Mouse (Mus musculus) CH12.LX (cell line): ENCODE data around the gene Cntln. TPM values are rescaled to one million over a fixed set of nuclear protein-coding genes. Genes with fewer than 3 reads are reported as not detected.

Experiments used
- DNase-seq: peaks from one replicate; pipeline ENCODE4 v3.0.0-alpha.2; 2013; ENCODE audit errors: extremely low read depth
- H3K27ac ChIP-seq: 2 replicates; pipeline ENCODE4 v1.5.1; 2012; ENCODE audit warnings: low read depth, mild to moderate bottlenecking, control low read depth, moderate library complexity; ENCODE audit not compliant: insufficient read depth
- H3K27me3 ChIP-seq: replicated peaks from 2 replicates; pipeline ENCODE3; 2012; ENCODE audit warnings: inconsistent platforms
- H3K36me3 ChIP-seq, 2 experiments: replicated peaks in 1 of 2; 2 replicates each; pipeline versions ENCODE3 to v1.6.1; 2012; ENCODE audit warnings: inconsistent platforms in 1 of 2, low read length in 1 of 2, mild to moderate bottlenecking in 1 of 2, mixed read lengths in 1 of 2, moderate library complexity in 1 of 2; ENCODE audit not compliant: control insufficient read depth in 1 of 2, insufficient read depth in 1 of 2
- H3K4me1 ChIP-seq, 2 experiments: 2 replicates each; pipeline ENCODE4 v1.6.1; 2012; ENCODE audit warnings: inconsistent platforms in 1 of 2, moderate library complexity in 1 of 2; ENCODE audit not compliant: insufficient read depth in 2 of 2, control insufficient read depth in 1 of 2
- H3K4me2 ChIP-seq: 2 replicates; pipeline ENCODE4 v1.6.1; 2012; ENCODE audit warnings: low read depth, mild to moderate bottlenecking, control low read depth; ENCODE audit not compliant: poor library complexity, insufficient read depth, severe bottlenecking
- H3K4me3 ChIP-seq, 3 experiments: fragments of 150-350 bp in 1 of 3; sonication (generic) in 1 of 3; replicated peaks in 1 of 3; 2 replicates each; pipeline versions ENCODE3 to v1.5.1; 2011 to 2012; ENCODE audit warnings: low read depth in 2 of 3, low read length in 2 of 3, mild to moderate bottlenecking in 2 of 3, moderate library complexity in 2 of 3, control low read depth in 1 of 3, improper control_type of control experiment in 1 of 3, inconsistent platforms in 1 of 3, mixed read lengths in 1 of 3; ENCODE audit not compliant: poor library complexity in 1 of 3
- H3K79me2 ChIP-seq: replicated peaks from 2 replicates; pipeline ENCODE4 v1.6.1; 2012; ENCODE audit warnings: mild to moderate bottlenecking, moderate library complexity; ENCODE audit not compliant: control insufficient read depth, poor library complexity, insufficient read depth, severe bottlenecking; ENCODE audit errors: extremely low read depth
- H3K9ac ChIP-seq: 2 replicates; pipeline ENCODE4 v1.6.1; 2012; ENCODE audit warnings: low read depth, mild to moderate bottlenecking, control low read depth, moderate library complexity; ENCODE audit not compliant: insufficient read depth
- H3K9me3 ChIP-seq: replicated peaks from 2 replicates; pipeline ENCODE3; 2012; ENCODE audit warnings: low read length, inconsistent platforms, mixed read lengths
- CHD1 ChIP-seq: IDR thresholded peaks from 2 replicates; pipeline ENCODE4 v1.6.1; 2012; ENCODE audit warnings: low read depth, low read length, improper control_type of control experiment, inconsistent platforms
- EP300 ChIP-seq: IDR thresholded peaks from 2 replicates; pipeline ENCODE4 v1.6.1; 2011; ENCODE audit warnings: low read length, improper control_type of control experiment
- ETS1 ChIP-seq: conservative IDR thresholded peaks from 2 replicates; pipeline ENCODE4 v1.6.1; 2012; ENCODE audit warnings: low read depth, mild to moderate bottlenecking, inconsistent platforms, low read length, improper control_type of control experiment, moderate library complexity
- GABPA ChIP-seq: IDR thresholded peaks from 2 replicates; pipeline ENCODE4 v1.6.1; 2012; ENCODE audit warnings: low read depth, low read length, improper control_type of control experiment, inconsistent platforms; ENCODE audit not compliant: insufficient replicate concordance
- JUND ChIP-seq: conservative IDR thresholded peaks from 2 replicates; pipeline ENCODE4 v1.6.1; 2011; ENCODE audit warnings: low read depth, low read length, improper control_type of control experiment
- KAT2A ChIP-seq: IDR thresholded peaks from 2 replicates; pipeline ENCODE4 v1.6.1; 2012; ENCODE audit warnings: low read length, improper control_type of control experiment, inconsistent platforms; ENCODE audit not compliant: insufficient replicate concordance
- MAZ ChIP-seq: IDR thresholded peaks from 2 replicates; pipeline ENCODE4 v1.6.1; 2012; ENCODE audit warnings: low read depth, mild to moderate bottlenecking, inconsistent platforms, low read length, improper control_type of control experiment, moderate library complexity
- MYC ChIP-seq: IDR thresholded peaks from 2 replicates; pipeline ENCODE4 v1.6.1; 2011; ENCODE audit warnings: low read depth, mild to moderate bottlenecking, improper control_type of control experiment, low read length
- NELFE ChIP-seq: IDR thresholded peaks from 2 replicates; pipeline ENCODE4 v1.6.1; 2011; ENCODE audit warnings: low read depth, low read length, improper control_type of control experiment
- POLR2AphosphoS2 ChIP-seq: IDR thresholded peaks from 2 replicates; pipeline ENCODE4 v1.6.1; 2011; ENCODE audit warnings: low read depth, low read length, improper control_type of control experiment
- TCF12 ChIP-seq: IDR thresholded peaks from 2 replicates; pipeline ENCODE4 v1.6.1; 2014; ENCODE audit warnings: low read depth, mild to moderate bottlenecking, inconsistent platforms, low read length, improper control_type of control experiment
- USF1 ChIP-seq: IDR thresholded peaks from 2 replicates; pipeline ENCODE4 v1.6.1; 2014; ENCODE audit warnings: low read depth, mild to moderate bottlenecking, inconsistent platforms, low read length, improper control_type of control experiment
- USF2 ChIP-seq: conservative IDR thresholded peaks from 2 replicates; pipeline ENCODE4 v1.6.1; 2011; ENCODE audit warnings: low read depth, low read length, improper control_type of control experiment
- ZC3H11A ChIP-seq: IDR thresholded peaks from 2 replicates; pipeline ENCODE4 v1.6.1; 2012; ENCODE audit warnings: low read depth, mild to moderate bottlenecking, inconsistent platforms, low read length, improper control_type of control experiment
- dilution Hi-C: fragments of 300-500 bp; cut with MboI; formaldehyde crosslinking; loops from 2 replicates; pipeline ENCODE4 v1.14.3; 2020; ENCODE audit warnings: low sequenced_read_pairs; ENCODE audit not compliant: extremely low pct_unique_long_range_greater_than_20kb, extremely low pct_ligation_motif_present
- in situ Hi-C: fragments of 300-500 bp; cut with MboI; formaldehyde crosslinking; loops from 3 replicates; pipeline ENCODE4 v1.14.3; 2019; ENCODE audit warnings: low sequenced_read_pairs, low pct_ligation_motif_present, low pct_unique_long_range_greater_than_20kb, mixed read lengths
- polyA plus RNA-seq: library from polyadenylated mRNA; unstranded; fragments of >175 nt; gene quantifications from 2 replicates; pipeline ENCODE4 v1.2.1, GENCODE M21; 2012; ENCODE audit warnings: low read depth; ENCODE audit not compliant: insufficient read length
- total RNA-seq, 2 experiments: library from RNA; depleted of rRNA; stranded (reverse); fragments of 300-350 nt in 1 of 2; fragments of >200 nt in 1 of 2; gene quantifications; 2 replicates each; pipeline ENCODE4 v1.2.3; 2012 to 2014

Cntln gene
- total and polyA plus RNA-seq, 3 experiments: not detected

GRCm38 (mm10) chr4:84857588-84857987 is 26.5 kb upstream of the Cntln start:
- H3K4me3 ChIP-seq: no peak overlapping the region
- H3K27me3 ChIP-seq: no peaks in the 10 kb centered on the region
- in situ Hi-C loops: no loop called here
- no peak overlapping the region for H3K27ac ChIP-seq
- no peak overlapping the region for H3K9ac ChIP-seq
- H3K36me3 ChIP-seq: no peaks in the 10 kb centered on the region
- H3K4me2 ChIP-seq: no peak overlapping the region
- no peaks in the 10 kb centered on the region for H3K4me1 ChIP-seq
- TF ChIP-seq KAT2A (no peak), EP300 (no peak), MYC (no peak), ETS1 (no peak), USF1 (no peak), JUND (no peak), TCF12 (no peak), USF2 (no peak), GABPA (no peak), NELFE (no peak), CHD1 (no peak), ZC3H11A (no peak)
- DNase-seq: no peak
- H3K79me2 ChIP-seq: no peaks in the 10 kb centered on the region
- peaks cover 45% of the 10 kb centered on the region for H3K9me3 ChIP-seq
- dilution Hi-C loops: no loop called here

DNA sequence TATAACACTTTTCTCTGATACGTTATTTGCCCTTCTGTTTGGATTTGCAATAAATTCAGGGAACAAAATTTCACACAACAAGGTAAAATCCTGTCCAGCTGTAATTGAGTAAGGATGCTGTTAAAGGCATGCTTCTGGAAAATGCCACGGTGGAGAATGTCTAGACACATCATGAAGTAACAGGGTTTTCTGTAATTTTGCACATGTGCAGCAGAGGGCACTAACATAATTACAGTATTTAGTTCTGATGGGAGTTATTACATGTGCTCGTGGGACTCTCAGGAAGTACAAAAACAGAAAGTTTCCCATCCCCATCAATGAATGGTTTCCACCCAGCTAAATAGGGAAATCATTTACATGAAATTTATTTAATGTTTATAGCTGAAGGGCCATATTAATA is 7.8 kb upstream of the Cntln start:
- no peak for DNase-seq
- H3K79me2 ChIP-seq: no peaks in the 10 kb centered on the region
- H3K27me3 ChIP-seq: no peaks in the 10 kb centered on the region
- H3K9ac ChIP-seq: no peak overlapping the region
- H3K4me1 ChIP-seq: no peaks in the 10 kb centered on the region
- no peaks in the 10 kb centered on the region for H3K36me3 ChIP-seq
- dilution Hi-C loops: no loop called here
- H3K9me3 ChIP-seq: peaks cover 40% of the 10 kb centered on the region
- H3K4me3 ChIP-seq: no peak overlapping the region
- no peak overlapping the region for H3K27ac ChIP-seq
- TF ChIP-seq POLR2AphosphoS2: no peak
- no peak overlapping the region for H3K4me2 ChIP-seq
- in situ Hi-C loops: no loop called here

GRCm38 (mm10) chr4:84883646-84884045 is 463 bp upstream of the Cntln start:
- Histone ChIP-seq H3K4me1 (no peaks in the 10 kb centered on the region), H3K79me2 (no peaks in the 10 kb centered on the region), H3K4me3 (no peak overlapping the region), H3K36me3 (no peaks in the 10 kb centered on the region), H3K27ac (no peak overlapping the region), H3K4me2 (no peak overlapping the region), H3K9me3 (peaks cover 52% of the 10 kb centered on the region), H3K9ac (no peak overlapping the region), H3K27me3 (no peaks in the 10 kb centered on the region)
- no peak for DNase-seq
- dilution Hi-C loops (no loop called here), in situ Hi-C loops (no loop called here)
- TF ChIP-seq CHD1 (no peak), MAZ (no peak)
